Mouse (Mus musculus): Measurements from ENCODE around the gene Lpp.

- TF ChIP-seq ZNF384 (IDR thresholded peaks at IDR 0.05; ENCODE audit: low read depth, low read length) (no peak), RAD21 (IDR thresholded peaks at IDR 0.05; ENCODE audit: low read depth, low read length) (no peak), NELFE (IDR thresholded peaks at IDR 0.05; ENCODE audit: low read depth, low read length) (no peak), EP300 (IDR thresholded peaks at IDR 0.05; ENCODE audit: low read length) (no peak), E2F4 (IDR thresholded peaks at IDR 0.05; ENCODE audit: insufficient replicate concordance, low read depth, low read length) (no peak), CTCF (conservative IDR thresholded peaks at IDR 0.05 in 1 of 2, IDR thresholded peaks at IDR 0.05 in 1 of 2; ENCODE audit: low read depth in 2 of 2, low read length in 2 of 2) (no peak), MYC (IDR thresholded peaks at IDR 0.05; ENCODE audit: low read depth, low read length) (no peak)
These were observed 81.5 kb downstream of the Lpp start for GRCm38 (mm10) chr16:24474781-24475180.

All from CH12.LX (cell line).